Mouse (Mus musculus) retina, adult 2 months (tissue): ENCODE measurements at regions not wholly inside any gene's neighbourhood (a gene's known extent, or its start where the extent isn't known, plus 50 kb on each side); places are given as distances from the start of the nearest gene placed in this dataset.
"Not testable (repeated sequence)": the region's sequence is repeated elsewhere in the genome, so short reads cannot be mapped to it uniquely, and the experiment has no call there.

ENCODE experiments used
- DNase-seq: peaks from one replicate; pipeline ENCODE4 v3.0.0-alpha.2; 2012; ENCODE audit warnings: low read depth, low spot score

GRCm38 (mm10) chr13:97358781-97359305, 117.9 kb downstream of the Enc1 start:
- no peak for DNase-seq

- no peak for DNase-seq
These were observed 117.4 kb downstream of the Enc1 start for GRCm38 (mm10) chr13:97358261-97358660.

GRCm38 (mm10) chr13:97356923-97357807, 116.3 kb downstream of the Enc1 start:
- no peak for DNase-seq

GRCm38 (mm10) chr13:97355411-97355810, 114.5 kb downstream of the Enc1 start:
- not testable (repeated sequence) for DNase-seq

GRCm38 (mm10) chr13:97347696-97348095, 106.8 kb downstream of the Enc1 start:
- DNase-seq, result no peak

- DNase-seq, result no peak
These were observed 100.4 kb downstream of the Enc1 start for GRCm38 (mm10) chr13:97341218-97341889.

- no peak for DNase-seq
These were observed 97.0 kb downstream of the Enc1 start for GRCm38 (mm10) chr13:97337954-97338353.

- no peak for DNase-seq
These were observed 96.4 kb downstream of the Enc1 start for GRCm38 (mm10) chr13:97337296-97337731.

- DNase-seq, result no peak
These were observed 93.1 kb downstream of the Enc1 start for GRCm38 (mm10) chr13:97333801-97334534.

GRCm38 (mm10) chr13:97331072-97331471, 90.2 kb downstream of the Enc1 start:
- DNase-seq, result no peak

GRCm38 (mm10) chr13:97321307-97321706, 80.4 kb downstream of the Enc1 start:
- not testable (repeated sequence) for DNase-seq

- no peak for DNase-seq
These were observed 79.9 kb downstream of the Enc1 start for GRCm38 (mm10) chr13:97320756-97321155.

- no peak for DNase-seq
These were observed 79.4 kb downstream of the Enc1 start for GRCm38 (mm10) chr13:97320298-97320697.

GRCm38 (mm10) chr13:97317633-97318032, 76.7 kb downstream of the Enc1 start:
- DNase-seq, result no peak

GRCm38 (mm10) chr13:97312420-97313370, 71.8 kb downstream of the Enc1 start:
- no peak for DNase-seq

- DNase-seq, result no peak
These were observed 70.4 kb downstream of the Enc1 start for GRCm38 (mm10) chr13:97311340-97311739.

- no peak for DNase-seq
These were observed 69.9 kb downstream of the Enc1 start for GRCm38 (mm10) chr13:97310855-97311189.

- DNase-seq, result no peak
These were observed 69.4 kb downstream of the Enc1 start for GRCm38 (mm10) chr13:97310186-97310854.

- DNase-seq, result no peak
These were observed 68.5 kb downstream of the Enc1 start for GRCm38 (mm10) chr13:97309411-97309810.

GRCm38 (mm10) chr13:97308431-97308830, 67.5 kb downstream of the Enc1 start:
- no peak for DNase-seq
